28 mouse cellular contexts compared by ENCODE assay signal in genomic region chr4:132187826-132188401, GRCm38 (mm10). TPM values are rescaled to one million over a fixed set of nuclear protein-coding genes. Genes with fewer than 3 reads are reported as not detected.
"Had no signal": no experiment of that assay in that cellular context is flagged by ENCODE, and none has a peak within 500 bp of the region (broad histone marks: within the 10 kb centered on the region; RNA-seq: fewer than 3 reads in every experiment).

No protein-coding gene starts in this region.

- H3K27me3 ChIP-seq: embryonic facial prominence, embryonic 12.5 days; embryonic facial prominence, embryonic 13.5 days; embryonic facial prominence, embryonic 15.5 days; forebrain, embryonic 12.5 days; forebrain, embryonic 13.5 days; forebrain, embryonic 15.5 days had no signal

- H3K4me3 ChIP-seq: embryonic facial prominence, embryonic 10.5 days; embryonic facial prominence, embryonic 12.5 days; embryonic facial prominence, embryonic 13.5 days; embryonic facial prominence, embryonic 15.5 days; erythroblast, embryonic 14.5 days; forebrain, embryonic 10.5 days; forebrain, embryonic 12.5 days; forebrain, embryonic 13.5 days; forebrain, embryonic 15.5 days; gastrocnemius, adult 2 months; heart, adult 2 months had no signal

- H3K4me1 ChIP-seq: embryonic facial prominence, embryonic 10.5 days; embryonic facial prominence, embryonic 12.5 days; embryonic facial prominence, embryonic 13.5 days; embryonic facial prominence, embryonic 15.5 days; forebrain, embryonic 10.5 days; forebrain, embryonic 12.5 days; forebrain, embryonic 13.5 days had no signal

- DNase-seq: cerebellum, adult 8-10 months; cerebellum, adult 9-10 months; cerebellum, adult 9-11 months; cerebellum, postnatal 10 days; cerebellum, postnatal 14 days; cerebellum, postnatal 25 days; cerebellum, postnatal 36 days; embryo, embryonic 11 days; forebrain, postnatal 0 days; gastrocnemius, adult 2 months; gastrocnemius, postnatal 10 days; gastrocnemius, postnatal 14 days; gastrocnemius, postnatal 25 days; gastrocnemius, postnatal 36 days; heart, adult 18-20 months; heart, adult 2 months had no signal

- H3K27ac ChIP-seq: embryonic facial prominence, embryonic 10.5 days; embryonic facial prominence, embryonic 12.5 days; embryonic facial prominence, embryonic 13.5 days; embryonic facial prominence, embryonic 15.5 days; forebrain, embryonic 10.5 days; forebrain, embryonic 12.5 days; forebrain, embryonic 13.5 days; forebrain, embryonic 15.5 days; gastrocnemius, adult 2 months; heart, adult 2 months had no signal

- H3K9me3 ChIP-seq: embryonic facial prominence, embryonic 10.5 days; embryonic facial prominence, embryonic 12.5 days; embryonic facial prominence, embryonic 13.5 days; embryonic facial prominence, embryonic 15.5 days; forebrain, embryonic 10.5 days; forebrain, embryonic 12.5 days; forebrain, embryonic 13.5 days; forebrain, embryonic 15.5 days had no signal

- H3K9ac ChIP-seq: embryonic facial prominence, embryonic 12.5 days; embryonic facial prominence, embryonic 13.5 days; embryonic facial prominence, embryonic 15.5 days; forebrain, embryonic 12.5 days; forebrain, embryonic 13.5 days; forebrain, embryonic 15.5 days; forebrain, postnatal 0 days had no signal

- H3K4me2 ChIP-seq: embryonic facial prominence, embryonic 12.5 days; embryonic facial prominence, embryonic 13.5 days; embryonic facial prominence, embryonic 15.5 days; forebrain, embryonic 12.5 days; forebrain, embryonic 13.5 days; forebrain, embryonic 15.5 days had no signal

RNA-seq across cellular contexts. Expression of gene Oprd1, which starts 43.6 kb away (rescaled TPM):
- total RNA-seq: common myeloid progenitor, adult 5-6 weeks; gastrocnemius, adult 2 months; gastrocnemius, postnatal 10 days; gastrocnemius, postnatal 25 days; gastrocnemius, postnatal 36 days; granulocyte monocyte progenitor cell, adult 5-6 weeks had no signal
- polyA plus RNA-seq: erythroblast, embryonic 14.5 days; forebrain, embryonic 10.5 days; forebrain, embryonic 11.5 days had no signal
